Mouse (Mus musculus) NIH3T3 (cell line): ENCODE measurements around the gene Dyrk1b.
"Not testable (repeated sequence)": the region's sequence is repeated elsewhere in the genome, so short reads cannot be mapped to it uniquely, and the experiment has no call there.

Experiments used
- DNase-seq: peaks from one replicate; pipeline ENCODE4 v3.0.0-alpha.2; 2012; ENCODE audit warnings: low read depth

The Dyrk1b gene

GRCm38 (mm10) chr7:28179228-28179627 lies at the start of gene Dyrk1b:
Gene Dyrk1b (plus strand): TSS chr7:28179469.
- peak; percentile 99 for DNase-seq

- DNase-seq, result peak; percentile 78
These were observed 41.7 kb upstream of the Dyrk1b start for GRCm38 (mm10) chr7:28137613-28138012.

- peak; percentile 85 for DNase-seq
These were observed 31.0 kb upstream of the Dyrk1b start for GRCm38 (mm10) chr7:28148263-28148662.

GRCm38 (mm10) chr7:28149841-28150240 lies 29.4 kb upstream of the Dyrk1b start:
- DNase-seq, result peak; percentile 74

- DNase-seq, result peak; percentile 67
These were observed 27.6 kb upstream of the Dyrk1b start for GRCm38 (mm10) chr7:28151584-28152221.

- not testable (repeated sequence) for DNase-seq
These were observed 25.7 kb upstream of the Dyrk1b start for GRCm38 (mm10) chr7:28153595-28153994.

- DNase-seq, result peak; percentile 45
These were observed 20.0 kb upstream of the Dyrk1b start for GRCm38 (mm10) chr7:28159292-28159691.

GRCm38 (mm10) chr7:28159893-28160292 lies 19.4 kb upstream of the Dyrk1b start:
- DNase-seq, result no peak

- no peak for DNase-seq
These were observed 18.0 kb upstream of the Dyrk1b start for GRCm38 (mm10) chr7:28161163-28161749.

GRCm38 (mm10) chr7:28165406-28165805 lies 13.9 kb upstream of the Dyrk1b start:
- DNase-seq, result peak; percentile 35

- peak; percentile 94 for DNase-seq
These were observed 10.8 kb upstream of the Dyrk1b start for GRCm38 (mm10) chr7:28168320-28169115.

GRCm38 (mm10) chr7:28169489-28170422 lies 9.5 kb upstream of the Dyrk1b start, which contains the start of gene Fbl:
Gene Fbl (plus strand): TSS chr7:28169710.
- DNase-seq, result peak; percentile 97

- DNase-seq, result no peak
These were observed 3.9 kb upstream of the Dyrk1b start for GRCm38 (mm10) chr7:28175358-28175757.

GRCm38 (mm10) chr7:28179741-28180377 lies 590 bp downstream of the Dyrk1b start:
- peak; percentile 97 for DNase-seq

GRCm38 (mm10) chr7:28180890-28181289 lies 1.6 kb downstream of the Dyrk1b start:
- no peak for DNase-seq

GRCm38 (mm10) chr7:28181376-28181775 lies 2.1 kb downstream of the Dyrk1b start:
- no peak for DNase-seq

- no peak for DNase-seq
These were observed 3.1 kb downstream of the Dyrk1b start for GRCm38 (mm10) chr7:28182320-28182719.

GRCm38 (mm10) chr7:28185884-28186283 lies 6.6 kb downstream of the Dyrk1b start:
- DNase-seq, result no peak

GRCm38 (mm10) chr7:28186631-28187030 lies 7.4 kb downstream of the Dyrk1b start:
- DNase-seq, result no peak

- DNase-seq, result no peak
These were observed 12.2 kb downstream of the Dyrk1b start for GRCm38 (mm10) chr7:28191489-28191888.

GRCm38 (mm10) chr7:28191903-28192302 lies 12.6 kb downstream of the Dyrk1b start:
- no peak for DNase-seq
